Mouse (Mus musculus): ENCODE measurements at regions not wholly inside any gene's neighbourhood (a gene's known extent, or its start where the extent isn't known, plus 50 kb on each side); places are given as distances from the start of the nearest gene placed in this dataset. TPM values are rescaled to one million over a fixed set of nuclear protein-coding genes. Genes with fewer than 3 reads are reported as not detected.

DNA sequence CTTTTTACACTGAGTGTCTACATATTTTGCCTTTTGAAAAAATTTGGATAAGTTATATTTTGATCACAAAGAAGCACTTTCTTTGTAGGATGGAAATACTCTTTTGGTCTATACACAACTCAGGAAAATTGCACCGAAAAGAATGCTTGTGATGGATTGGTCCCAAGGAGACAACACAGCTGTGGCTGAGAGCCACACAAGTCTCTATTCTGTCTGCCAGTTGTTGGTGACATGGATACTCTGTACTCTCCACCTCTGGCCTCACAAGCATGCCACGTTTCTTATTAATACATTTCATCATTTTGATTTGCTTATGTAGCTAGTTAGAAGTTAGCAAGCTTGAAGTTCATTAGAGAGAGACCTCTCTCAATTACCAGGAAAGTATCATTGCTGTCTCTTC is 53.7 kb upstream of the Ankrd50 start:
- Histone ChIP-seq H3K27me3 (ENCODE audit: control insufficient read depth, insufficient read depth, low read length) (no peaks in the 10 kb centered on the region), H3K36me3 (ENCODE audit: control insufficient read depth, insufficient read depth, low read length) (no peaks in the 10 kb centered on the region), H3K27ac (ENCODE audit: low read depth, low read length) (no peak overlapping the region), H3K4me2 (replicated peaks; ENCODE audit: low read depth, low read length) (no peak overlapping the region), H3K9me3 (ENCODE audit: control insufficient read depth, low read length) (no peaks in the 10 kb centered on the region), H3K9ac (ENCODE audit: low read depth, low read length) (no peak overlapping the region), H3K4me1 (ENCODE audit: control insufficient read depth, insufficient read depth, low read length) (no peaks in the 10 kb centered on the region), H3K4me3 (ENCODE audit: low read length) (no peak overlapping the region)
- WGBS = 80% methylated on average over 2 of the region's 2 CpGs
- ATAC-seq (ENCODE audit: low FRiP score, low TSS enrichment) = no peak

- no peak for ATAC-seq (ENCODE audit: low FRiP score, low TSS enrichment)
- Histone ChIP-seq H3K36me3 (ENCODE audit: control insufficient read depth, insufficient read depth, low read length) (no peaks in the 10 kb centered on the region), H3K4me2 (replicated peaks; ENCODE audit: low read depth, low read length) (no peak overlapping the region), H3K9ac (ENCODE audit: low read depth, low read length) (no peak overlapping the region), H3K9me3 (ENCODE audit: control insufficient read depth, low read length) (no peaks in the 10 kb centered on the region), H3K27ac (ENCODE audit: low read depth, low read length) (no peak overlapping the region), H3K27me3 (ENCODE audit: control insufficient read depth, insufficient read depth, low read length) (no peaks in the 10 kb centered on the region), H3K4me1 (ENCODE audit: control insufficient read depth, insufficient read depth, low read length) (no peaks in the 10 kb centered on the region), H3K4me3 (ENCODE audit: low read length) (no peak overlapping the region)
These were observed 53.1 kb upstream of the Ankrd50 start for GRCm38 (mm10) chr3:38537770-38538169.

Small RNA genes lying in the stretch of these regions (microRNA-seq; reads per million reads assigned to microRNA genes)
- not detected for gene Gm24462

Data from kidney, embryonic 14.5 days (tissue).